In the genomic region with DNA sequence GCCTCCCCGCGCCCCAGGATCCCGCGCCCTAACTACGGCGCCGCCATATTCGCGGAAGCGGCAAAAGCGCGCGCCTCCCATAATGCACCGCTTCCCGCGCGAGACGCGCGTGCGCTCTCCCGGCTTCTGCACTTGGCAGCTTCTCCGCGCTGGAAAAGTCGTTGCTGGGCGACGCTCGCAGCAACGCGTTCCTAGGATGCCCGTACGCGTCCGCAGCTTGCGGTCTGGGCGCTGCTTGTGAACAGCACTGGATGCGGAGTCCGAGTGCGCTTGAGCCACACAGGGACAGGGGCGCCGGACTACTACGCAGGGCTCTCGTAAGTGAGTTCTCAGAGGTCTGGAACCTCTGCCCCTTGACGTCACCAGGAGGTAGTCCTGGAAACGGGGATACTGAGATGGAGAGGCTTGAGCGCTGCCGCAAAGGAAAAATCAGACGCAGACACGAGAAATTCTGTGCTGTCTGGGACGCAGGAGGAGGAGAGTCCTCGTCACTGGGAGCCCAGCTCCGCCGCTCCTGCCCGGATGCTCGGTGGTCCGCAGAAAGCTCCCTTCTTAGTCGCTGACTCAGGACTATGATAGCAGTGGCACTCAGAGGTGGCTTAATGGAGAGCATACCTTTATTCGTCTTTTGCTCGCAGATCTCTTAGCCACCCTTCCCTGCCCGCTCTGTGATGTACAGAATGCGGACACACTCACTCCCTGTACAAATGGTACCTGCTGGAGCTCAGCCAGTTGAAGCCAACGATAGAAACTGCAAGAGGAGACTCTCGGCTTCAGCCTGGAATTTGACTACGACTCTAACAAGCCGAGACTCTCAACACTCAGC, we compare ENCODE assay signal across 8 mouse cellular contexts. TPM values are rescaled to one million over a fixed set of nuclear protein-coding genes. Genes with fewer than 3 reads are reported as not detected.
A peak's percentile ranks its signal among the peaks of the same experiment; 100 is the strongest.
DNase-seq lines count a peak whose midpoint lies in the region; ATAC-seq lines count a peak whose summit lies in the region.

Gene Tubgcp3, minus strand, starts transcription at position 193 of the 826 bp plus-strand sequence.

- H3K4me2 ChIP-seq in hindbrain, embryonic 13.5 days, result peak within 1 kb of the TSS; percentile 79

- peak within 1 kb of the TSS; percentile 94 for H3K4me3 ChIP-seq in hindbrain, embryonic 13.5 days

- H3K27ac ChIP-seq in hindbrain, embryonic 13.5 days, result peak within 1 kb of the TSS; percentile 88

- WGBS in hindbrain, embryonic 13.5 days, result under 1% methylated on average over 65 of the region's 65 CpGs

- H3K9me3 ChIP-seq in hindbrain, embryonic 13.5 days, result no peaks in the 10 kb centered on the region

- H3K9ac ChIP-seq in hindbrain, embryonic 13.5 days, result peak within 1 kb of the TSS; percentile 95

- DNase-seq in NIH3T3 (ENCODE audit: low read depth), result peak; percentile 97
- peak; percentile 95 to 96 for DNase-seq in cerebellum, postnatal 10 days
- DNase-seq in frontal cortex, postnatal 14 days (ENCODE audit: low spot score in 2 of 2), result peak; percentile 76 to 87
- DNase-seq in layer of hippocampus, postnatal 25 days (ENCODE audit: extremely low spot score in 1 of 2, low spot score in 1 of 2), result peak; percentile 88 to 89
- peak; percentile 90 for DNase-seq in lung, postnatal 25 days (ENCODE audit: low spot score)
- DNase-seq in retina, embryonic 14.5 days (ENCODE audit: low spot score), result peak; percentile 97
- DNase-seq in thymus, postnatal 4 days, result peak; percentile 93

- H3K27me3 ChIP-seq in hindbrain, embryonic 13.5 days, result peaks cover 9% of the 10 kb centered on the region

- ATAC-seq in hindbrain, embryonic 13.5 days (ENCODE audit: low FRiP score), result peak; percentile 94

- H3K4me1 ChIP-seq in hindbrain, embryonic 13.5 days (replicated peaks), result peaks cover 21% of the 10 kb centered on the region

- H3K36me3 ChIP-seq in hindbrain, embryonic 13.5 days, result no peaks in the 10 kb centered on the region

RNA-seq across cellular contexts. Expression of gene Tubgcp3, which starts in this region (rescaled TPM):
- 38.4 and 41.5 TPM in 2 replicates for polyA plus RNA-seq in hindbrain, embryonic 13.5 days (2015; fragmentation: Nextera tagmentation; extraction: Ambion mirVana)
- 10 to 100 TPM; 32.0 to 33.6 TPM for total RNA-seq in layer of hippocampus, postnatal 25 days (2021)

Comparison
In these comparisons a context has a peak if more than half of its experiments do, and no peak if none do; other contexts are left out.
1. Peak in every context shown above with its lines: DNase-seq, ATAC-seq, H3K4me3 ChIP-seq and H3K27ac ChIP-seq.